Mouse (Mus musculus): Measurements from ENCODE around the gene Ckb.
"Not testable (repeated sequence)": the region's sequence is repeated elsewhere in the genome, so short reads cannot be mapped to it uniquely, and the experiment has no call there.

The Ckb gene

GRCm38 (mm10) chr12:111672176-111672575 lies at the start of gene Ckb:
Gene Ckb (minus strand): TSS chr12:111672338.
- DNase-seq (ENCODE audit: low read depth, low spot score) = peak; percentile 86

GRCm38 (mm10) chr12:111720222-111720621 lies 48.1 kb upstream of the Ckb start:
- DNase-seq (ENCODE audit: low read depth, low spot score) = no peak

- no peak for DNase-seq (ENCODE audit: low read depth, low spot score)
Measured at GRCm38 (mm10) chr12:111718656-111719055, 46.5 kb upstream of the Ckb start.

GRCm38 (mm10) chr12:111716505-111716904 lies 44.4 kb upstream of the Ckb start:
- DNase-seq (ENCODE audit: low read depth, low spot score) = no peak

GRCm38 (mm10) chr12:111713880-111714279 lies 41.7 kb upstream of the Ckb start:
- DNase-seq (ENCODE audit: low read depth, low spot score) = not testable (repeated sequence)

- DNase-seq (ENCODE audit: low read depth, low spot score) = peak; percentile 76
Measured at GRCm38 (mm10) chr12:111713004-111713651, 41.0 kb upstream of the Ckb start, which contains the start of the genes Bag5 and Apopt1. Gene Bag5 (minus strand): TSS chr12:111713257. Gene Apopt1 (plus strand): TSS chr12:111713261.

- no peak for DNase-seq (ENCODE audit: low read depth, low spot score)
Measured at GRCm38 (mm10) chr12:111712476-111712875, 40.3 kb upstream of the Ckb start.

GRCm38 (mm10) chr12:111710091-111710490 lies 38.0 kb upstream of the Ckb start:
- DNase-seq (ENCODE audit: low read depth, low spot score) = no peak

- no peak for DNase-seq (ENCODE audit: low read depth, low spot score)
Measured at GRCm38 (mm10) chr12:111708181-111708580, 36.0 kb upstream of the Ckb start.

- DNase-seq (ENCODE audit: low read depth, low spot score) = no peak
Measured at GRCm38 (mm10) chr12:111705186-111705973, 33.2 kb upstream of the Ckb start.

- no peak for DNase-seq (ENCODE audit: low read depth, low spot score)
Measured at GRCm38 (mm10) chr12:111704609-111705008, 32.5 kb upstream of the Ckb start.

GRCm38 (mm10) chr12:111703301-111703700 lies 31.2 kb upstream of the Ckb start:
- no peak for DNase-seq (ENCODE audit: low read depth, low spot score)

GRCm38 (mm10) chr12:111700920-111701458 lies 28.9 kb upstream of the Ckb start:
- DNase-seq (ENCODE audit: low read depth, low spot score) = peak; percentile 84

- DNase-seq (ENCODE audit: low read depth, low spot score) = peak; percentile 82
Measured at GRCm38 (mm10) chr12:111699542-111699941, 27.4 kb upstream of the Ckb start.

GRCm38 (mm10) chr12:111698346-111698913 lies 26.3 kb upstream of the Ckb start:
- no peak for DNase-seq (ENCODE audit: low read depth, low spot score)

- DNase-seq (ENCODE audit: low read depth, low spot score) = no peak
Measured at GRCm38 (mm10) chr12:111697708-111698107, 25.6 kb upstream of the Ckb start.

- no peak for DNase-seq (ENCODE audit: low read depth, low spot score)
Measured at GRCm38 (mm10) chr12:111696239-111696638, 24.1 kb upstream of the Ckb start.

GRCm38 (mm10) chr12:111694880-111695804 lies 23.0 kb upstream of the Ckb start:
- no peak for DNase-seq (ENCODE audit: low read depth, low spot score)

- no peak for DNase-seq (ENCODE audit: low read depth, low spot score)
Measured at GRCm38 (mm10) chr12:111694271-111694781, 22.2 kb upstream of the Ckb start.

- DNase-seq (ENCODE audit: low read depth, low spot score) = peak; percentile 81
Measured at GRCm38 (mm10) chr12:111693341-111694270, 21.5 kb upstream of the Ckb start.
